Mouse (Mus musculus): ENCODE results near the gene Cux2. TPM values are rescaled to one million over a fixed set of nuclear protein-coding genes. Genes with fewer than 3 reads are reported as not detected.

Gene Cux2
- polyA plus RNA-seq, 1 experiment from 2014 or later, result not detected

DNA sequence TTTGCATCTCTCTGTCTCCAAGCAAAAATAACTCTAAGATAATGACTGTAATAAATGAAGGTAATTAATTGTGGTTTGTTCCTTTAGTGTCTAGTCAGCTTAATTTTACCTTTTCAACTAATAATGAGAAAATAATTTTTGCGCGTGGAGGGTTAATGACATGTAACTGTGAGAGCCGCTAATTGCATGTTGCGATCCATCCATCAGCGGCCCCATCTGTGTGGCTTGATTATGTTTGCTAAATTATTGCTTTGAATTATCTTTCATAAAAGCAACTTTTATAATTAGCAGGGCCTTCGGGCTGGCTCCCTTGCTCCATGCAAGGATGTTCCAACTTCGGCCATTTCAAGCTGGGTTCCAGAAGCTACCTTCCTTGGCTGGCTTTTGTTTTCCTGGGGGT, 130.7 kb downstream of the Cux2 start:
- H3K36me3 ChIP-seq (ENCODE audit: inconsistent target), result no peaks in the 10 kb centered on the region
- no peaks in the 10 kb centered on the region for H3K79me2 ChIP-seq (ENCODE audit: inconsistent target)
- H3K4me3 ChIP-seq (ENCODE audit: inconsistent target), result no peak overlapping the region
- no peak overlapping the region for H3K27ac ChIP-seq
- 94% methylated on average over 6 of the region's 7 CpGs for WGBS (ENCODE audit: missing documents)

DNA sequence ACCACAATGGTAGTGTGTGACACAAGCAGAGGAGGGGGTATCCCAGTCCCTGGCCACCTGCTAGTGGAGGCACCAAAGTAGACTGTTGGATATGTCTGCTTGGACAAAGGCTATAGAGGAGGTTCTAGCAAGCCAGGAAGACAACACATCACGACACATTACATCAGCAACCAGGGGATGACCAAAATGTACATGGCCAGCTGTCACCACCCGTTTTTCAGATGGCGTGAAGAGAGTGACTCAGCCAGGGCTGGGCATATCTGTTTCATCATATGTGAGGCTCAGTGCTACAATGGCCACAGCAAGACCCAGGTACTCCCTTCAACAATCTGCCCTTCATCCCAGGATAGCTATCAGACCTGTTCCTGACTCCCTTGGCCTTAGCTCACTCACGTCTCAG, 133.1 kb downstream of the Cux2 start:
- H3K4me3 ChIP-seq (ENCODE audit: inconsistent target), result no peak overlapping the region
- WGBS (ENCODE audit: missing documents), result 70% methylated on average over 4 of the region's 4 CpGs

DNA sequence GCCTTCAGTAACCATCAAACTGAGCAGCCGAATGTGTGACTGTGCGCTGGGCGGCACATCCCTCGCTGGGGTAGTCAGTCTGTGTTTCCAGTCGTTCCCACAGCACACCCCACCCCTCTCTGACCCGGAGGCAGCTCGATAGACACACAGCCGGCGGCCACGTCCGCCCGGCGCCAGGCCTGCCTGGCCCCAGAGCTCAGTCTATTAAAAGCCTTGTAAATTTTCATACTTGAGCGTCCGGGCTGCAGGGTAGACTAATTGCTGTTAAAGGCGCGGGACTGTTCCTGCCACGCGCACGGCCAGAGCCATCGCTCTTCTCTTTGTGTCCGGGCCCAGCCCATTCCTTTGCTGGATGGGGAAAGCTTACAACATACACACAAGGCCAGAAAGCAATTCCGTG, 135.9 kb downstream of the Cux2 start:
- no peak overlapping the region for H3K27ac ChIP-seq
- 84% methylated on average over 23 of the region's 23 CpGs for WGBS (ENCODE audit: missing documents)
- H3K4me3 ChIP-seq (ENCODE audit: inconsistent target), result no peak overlapping the region
- H3K36me3 ChIP-seq (ENCODE audit: inconsistent target), result no peaks in the 10 kb centered on the region
- no peaks in the 10 kb centered on the region for H3K79me2 ChIP-seq (ENCODE audit: inconsistent target)

More for the DNA sequence above, 133.1 kb downstream of the Cux2 start:
- Histone ChIP-seq H3K27ac (no peak overlapping the region), H3K79me2 (ENCODE audit: inconsistent target) (no peaks in the 10 kb centered on the region), H3K36me3 (ENCODE audit: inconsistent target) (no peaks in the 10 kb centered on the region)

DNA sequence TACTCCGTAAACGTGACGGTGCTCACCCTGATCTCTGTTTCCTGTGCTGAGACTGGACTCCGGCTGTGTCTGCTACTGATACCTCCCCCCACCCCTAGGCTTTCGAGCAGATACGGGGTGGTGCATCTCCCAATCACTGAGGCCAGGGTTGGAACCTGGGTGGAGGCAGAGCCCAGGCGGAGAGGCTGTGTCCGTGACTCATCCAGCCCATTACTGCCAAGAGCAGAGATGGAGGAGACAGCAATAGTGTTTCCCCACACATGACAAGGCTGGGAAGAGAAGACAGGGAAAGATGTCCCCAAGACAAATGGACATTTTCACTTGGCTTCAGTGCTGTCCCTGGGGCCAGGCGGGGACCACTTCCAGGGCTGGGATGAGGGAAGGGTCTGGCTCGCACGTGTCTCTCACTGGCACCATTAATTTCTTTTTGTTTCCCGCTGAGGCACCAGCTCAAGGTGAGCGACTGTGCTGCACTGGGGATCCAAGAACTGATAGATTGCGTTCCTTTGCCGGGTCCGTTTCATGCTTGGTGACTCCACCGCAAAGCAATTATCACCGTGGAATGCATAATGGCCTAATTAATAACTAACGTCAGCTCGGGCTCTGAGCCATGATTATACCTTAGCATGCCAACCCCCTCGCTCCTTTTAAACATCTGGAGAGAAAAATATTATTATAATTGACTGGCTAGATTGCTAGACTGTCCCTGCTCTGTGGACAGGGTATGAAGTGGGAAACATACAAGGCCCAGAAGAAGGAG, 140.5 kb downstream of the Cux2 start:
- H3K36me3 ChIP-seq (ENCODE audit: inconsistent target), result no peaks in the 10 kb centered on the region
- H3K27ac ChIP-seq, result no peak overlapping the region
- no peaks in the 10 kb centered on the region for H3K79me2 ChIP-seq (ENCODE audit: inconsistent target)
- no peak overlapping the region for H3K4me3 ChIP-seq (ENCODE audit: inconsistent target)
- WGBS (ENCODE audit: missing documents), result 89% methylated on average over 21 of the region's 21 CpGs

DNA sequence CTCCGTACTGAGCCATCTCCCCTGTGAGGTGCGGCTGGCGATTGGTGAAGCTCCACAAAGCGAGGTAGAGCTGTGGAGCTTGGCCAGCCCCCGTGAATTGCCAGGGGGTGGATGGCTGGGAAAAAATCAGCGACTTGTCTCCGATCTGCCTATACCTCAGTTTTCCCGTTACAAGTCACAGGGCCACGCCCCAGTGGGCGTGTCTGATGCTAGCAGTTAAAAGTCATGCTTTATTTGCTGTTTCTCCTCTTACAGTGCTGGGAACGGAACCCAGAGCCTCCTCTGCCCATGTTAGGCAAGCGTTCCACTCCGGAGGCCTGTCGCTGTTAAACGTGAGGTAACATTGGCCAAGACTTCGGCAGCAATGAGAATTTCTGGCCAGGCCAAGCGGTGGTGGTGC, 144.2 kb downstream of the Cux2 start:
- Histone ChIP-seq H3K36me3 (ENCODE audit: inconsistent target) (no peaks in the 10 kb centered on the region), H3K4me3 (ENCODE audit: inconsistent target) (no peak overlapping the region), H3K79me2 (ENCODE audit: inconsistent target) (no peaks in the 10 kb centered on the region), H3K27ac (no peak overlapping the region)
- WGBS (ENCODE audit: missing documents), result 89% methylated on average over 17 of the region's 17 CpGs

DNA sequence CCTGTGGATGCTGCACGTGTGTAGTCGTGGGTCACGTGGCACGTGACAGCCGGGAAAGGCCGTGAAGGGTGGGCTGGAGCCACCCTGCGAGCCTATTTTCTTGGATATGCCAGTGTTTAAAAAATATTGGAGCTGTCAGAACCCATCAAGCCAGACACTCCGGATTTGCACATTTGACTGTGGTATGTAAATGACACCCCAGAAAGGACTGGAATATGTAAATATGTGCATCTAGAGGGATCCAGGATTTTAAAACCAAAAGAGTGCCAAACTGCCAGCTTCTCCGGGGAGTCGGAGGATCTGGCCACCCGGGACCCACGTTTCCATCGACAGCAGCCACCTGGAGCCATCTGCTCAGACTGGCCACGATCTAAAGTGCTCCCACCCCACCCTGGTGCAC, 145.1 kb downstream of the Cux2 start:
- WGBS (ENCODE audit: missing documents), result 93% methylated on average over 14 of the region's 14 CpGs

DNA sequence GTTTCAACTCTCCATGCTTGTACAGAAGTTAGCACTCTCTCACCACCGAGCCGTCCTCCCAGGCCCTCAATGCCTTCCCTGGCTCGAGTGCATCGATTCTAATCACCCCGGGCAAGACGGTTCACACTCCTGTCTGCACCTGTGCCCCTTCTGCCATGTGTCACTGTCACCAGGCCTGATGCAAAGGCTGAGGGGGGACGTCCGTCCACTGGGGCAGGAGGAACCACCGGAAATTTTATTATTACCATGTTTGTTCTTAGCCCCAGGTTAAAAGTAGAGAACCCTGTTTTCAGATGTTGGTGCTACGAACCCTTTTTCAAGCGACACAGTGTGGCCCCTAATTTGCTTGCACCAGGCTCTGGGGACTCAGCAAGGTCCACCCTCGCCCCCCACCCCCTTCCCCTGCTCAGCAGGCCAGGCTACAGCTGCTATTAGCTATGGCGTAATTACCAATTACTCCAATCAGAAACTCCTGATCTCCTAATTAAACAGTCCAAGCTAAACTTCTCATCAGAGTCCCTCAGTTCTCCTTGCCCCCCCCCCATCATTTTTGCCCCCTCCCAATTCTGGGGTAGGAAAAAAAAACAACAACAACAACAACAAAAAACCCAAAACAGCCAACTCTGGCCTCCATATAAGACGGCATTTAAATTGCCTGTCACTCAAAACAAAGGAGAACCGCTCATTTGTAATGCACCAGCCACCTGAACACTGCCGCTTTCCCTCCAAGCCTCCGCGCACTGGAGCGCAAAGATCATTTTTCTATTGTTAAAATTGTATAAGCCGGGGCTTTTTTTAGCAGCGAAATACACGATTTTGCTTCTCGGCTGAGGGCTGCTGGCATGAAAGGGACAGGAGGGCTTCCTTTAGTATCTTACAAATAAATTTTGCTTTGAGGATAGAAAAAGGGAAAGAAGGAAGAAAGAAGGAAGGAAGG, 146.8 kb downstream of the Cux2 start:
- H3K27ac ChIP-seq, result no peak overlapping the region
- no peak overlapping the region for H3K4me3 ChIP-seq (ENCODE audit: inconsistent target)
- no peaks in the 10 kb centered on the region for H3K36me3 ChIP-seq (ENCODE audit: inconsistent target)
- H3K79me2 ChIP-seq (ENCODE audit: inconsistent target), result no peaks in the 10 kb centered on the region
- WGBS (ENCODE audit: missing documents), result 77% methylated on average over 23 of the region's 23 CpGs

More for the DNA sequence above, 145.1 kb downstream of the Cux2 start:
- Histone ChIP-seq H3K79me2 (ENCODE audit: inconsistent target) (no peaks in the 10 kb centered on the region), H3K27ac (no peak overlapping the region), H3K36me3 (ENCODE audit: inconsistent target) (no peaks in the 10 kb centered on the region), H3K4me3 (ENCODE audit: inconsistent target) (no peak overlapping the region)

DNA sequence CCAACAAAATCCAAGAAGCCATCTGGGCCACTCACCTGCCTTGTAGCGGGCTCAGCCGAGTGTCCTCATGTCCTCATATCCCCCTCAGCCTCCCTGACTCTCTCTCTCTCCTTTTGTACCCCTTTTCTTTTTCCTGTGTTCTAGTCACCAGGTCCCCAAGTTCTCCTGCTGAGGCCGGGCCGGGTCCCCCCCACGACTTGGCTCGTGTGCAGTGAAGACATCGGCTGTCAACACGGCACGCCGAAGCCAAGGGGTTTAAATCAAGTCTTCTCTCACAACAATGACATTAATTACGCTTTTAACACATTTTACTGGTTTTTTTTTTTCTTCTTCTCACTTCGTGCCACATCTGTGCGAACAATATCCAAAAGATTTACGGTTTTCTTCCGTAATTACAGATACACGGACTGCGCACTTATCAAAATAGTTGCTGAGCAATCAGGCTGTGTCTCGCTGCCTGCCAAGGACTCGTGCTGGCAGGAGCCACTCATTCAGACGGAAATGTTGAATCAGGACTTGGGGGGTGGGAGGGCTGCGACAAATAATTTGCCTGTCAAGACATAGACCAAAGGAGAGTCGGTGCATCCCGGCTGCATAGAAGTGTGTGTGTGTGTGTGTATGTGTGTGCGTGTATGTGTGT, 154.7 kb downstream of the Cux2 start:
- Histone ChIP-seq H3K36me3 (ENCODE audit: inconsistent target) (no peaks in the 10 kb centered on the region), H3K4me3 (ENCODE audit: inconsistent target) (no peak overlapping the region), H3K79me2 (ENCODE audit: inconsistent target) (no peaks in the 10 kb centered on the region), H3K27ac (no peak overlapping the region)
- WGBS (ENCODE audit: missing documents), result 72% methylated on average over 22 of the region's 24 CpGs

DNA sequence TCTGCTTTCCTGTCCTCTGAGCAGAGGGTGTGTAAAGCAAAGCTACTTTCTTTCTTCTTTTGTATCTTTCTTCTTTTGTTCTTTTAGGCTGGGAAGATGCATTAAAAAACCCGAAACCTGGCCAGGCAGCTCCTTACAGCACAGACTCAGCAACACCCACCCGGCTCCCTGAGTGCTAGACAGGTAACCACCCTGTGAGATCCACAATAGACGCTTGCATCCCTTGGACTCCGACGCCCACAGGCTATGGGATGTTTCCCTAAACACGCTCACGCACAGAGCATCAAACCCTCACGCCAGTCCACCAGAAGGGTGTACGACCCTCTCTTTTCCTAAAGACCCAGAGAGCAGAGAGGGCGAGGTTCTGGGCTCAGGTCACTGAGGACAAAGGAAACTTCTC, 155.3 kb downstream of the Cux2 start:
- H3K27ac ChIP-seq, result no peak overlapping the region
- H3K36me3 ChIP-seq (ENCODE audit: inconsistent target), result no peaks in the 10 kb centered on the region
- no peaks in the 10 kb centered on the region for H3K79me2 ChIP-seq (ENCODE audit: inconsistent target)
- no peak overlapping the region for H3K4me3 ChIP-seq (ENCODE audit: inconsistent target)
- 84% methylated on average over 10 of the region's 10 CpGs for WGBS (ENCODE audit: missing documents)

DNA sequence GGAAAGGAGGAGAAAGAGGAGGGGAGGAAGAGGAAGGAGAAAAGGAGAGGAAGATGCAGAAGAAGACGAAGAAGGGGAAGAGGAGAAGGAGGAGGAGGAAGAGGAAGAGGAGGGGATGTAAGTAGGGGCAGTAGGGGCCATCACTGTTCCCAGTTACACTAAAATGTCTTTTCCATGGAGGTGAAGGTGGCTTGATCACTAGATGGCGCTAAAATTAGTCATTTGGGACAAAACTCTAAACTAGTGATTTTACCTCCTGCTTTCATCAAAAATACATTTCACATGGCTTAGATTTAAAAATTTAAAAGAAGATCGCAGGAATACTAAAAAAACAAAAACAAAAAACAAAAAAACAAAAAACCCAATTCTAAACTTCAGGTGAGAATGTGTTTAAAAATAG, 156.3 kb downstream of the Cux2 start:
- no peaks in the 10 kb centered on the region for H3K79me2 ChIP-seq (ENCODE audit: inconsistent target)
- H3K27ac ChIP-seq, result no peak overlapping the region
- WGBS (ENCODE audit: missing documents), result 17% methylated on average over 3 of the region's 3 CpGs
- no peaks in the 10 kb centered on the region for H3K36me3 ChIP-seq (ENCODE audit: inconsistent target)
- H3K4me3 ChIP-seq (ENCODE audit: inconsistent target), result no peak overlapping the region

DNA sequence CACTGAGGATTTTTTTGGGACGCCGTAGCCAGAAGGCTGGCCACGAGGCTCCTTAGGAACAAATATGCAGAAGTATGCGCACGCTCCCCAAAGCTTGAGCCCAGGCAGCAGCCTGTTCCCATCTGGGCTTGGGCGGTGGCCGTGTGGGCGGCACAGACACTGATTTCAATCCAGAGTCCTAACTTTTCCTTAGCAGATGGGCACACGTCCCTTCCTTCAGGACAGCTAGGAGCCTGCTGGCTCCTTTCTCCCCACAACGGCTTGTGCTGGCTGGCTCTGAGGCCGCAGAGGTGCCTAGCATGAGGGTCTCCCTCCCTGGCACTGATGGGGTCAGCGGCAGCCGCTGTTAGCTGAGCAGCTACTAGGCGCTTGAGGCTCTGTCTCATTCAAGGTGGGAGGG, 157.6 kb downstream of the Cux2 start:
- H3K27ac ChIP-seq, result no peak overlapping the region
- WGBS (ENCODE audit: missing documents), result 89% methylated on average over 14 of the region's 14 CpGs
- H3K79me2 ChIP-seq (ENCODE audit: inconsistent target), result no peaks in the 10 kb centered on the region
- H3K36me3 ChIP-seq (ENCODE audit: inconsistent target), result no peaks in the 10 kb centered on the region
- H3K4me3 ChIP-seq (ENCODE audit: inconsistent target), result no peak overlapping the region

DNA sequence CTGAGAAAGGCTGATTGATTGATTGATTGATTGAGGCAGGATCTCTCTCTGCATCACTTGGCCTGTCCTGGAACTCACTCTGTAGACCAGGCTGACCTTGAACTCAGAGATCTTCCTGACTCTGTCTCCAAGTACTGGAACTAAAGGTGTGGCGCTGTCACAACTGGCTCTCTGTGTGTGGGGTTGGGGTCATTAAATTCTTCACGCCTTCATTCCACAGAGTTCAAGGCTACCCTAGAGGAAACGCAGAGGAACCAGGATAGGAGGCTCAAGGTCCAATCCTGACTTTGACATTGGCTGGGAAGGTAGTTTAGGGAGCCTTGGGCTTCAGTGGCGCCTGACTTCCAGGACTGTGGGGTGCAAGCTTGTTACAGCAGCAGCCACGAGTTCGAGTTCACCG, 159.0 kb downstream of the Cux2 start:
- Histone ChIP-seq H3K4me3 (ENCODE audit: inconsistent target) (no peak overlapping the region), H3K79me2 (ENCODE audit: inconsistent target) (no peaks in the 10 kb centered on the region), H3K27ac (no peak overlapping the region), H3K36me3 (ENCODE audit: inconsistent target) (no peaks in the 10 kb centered on the region)
- WGBS (ENCODE audit: missing documents), result 92% methylated on average over 7 of the region's 7 CpGs

DNA sequence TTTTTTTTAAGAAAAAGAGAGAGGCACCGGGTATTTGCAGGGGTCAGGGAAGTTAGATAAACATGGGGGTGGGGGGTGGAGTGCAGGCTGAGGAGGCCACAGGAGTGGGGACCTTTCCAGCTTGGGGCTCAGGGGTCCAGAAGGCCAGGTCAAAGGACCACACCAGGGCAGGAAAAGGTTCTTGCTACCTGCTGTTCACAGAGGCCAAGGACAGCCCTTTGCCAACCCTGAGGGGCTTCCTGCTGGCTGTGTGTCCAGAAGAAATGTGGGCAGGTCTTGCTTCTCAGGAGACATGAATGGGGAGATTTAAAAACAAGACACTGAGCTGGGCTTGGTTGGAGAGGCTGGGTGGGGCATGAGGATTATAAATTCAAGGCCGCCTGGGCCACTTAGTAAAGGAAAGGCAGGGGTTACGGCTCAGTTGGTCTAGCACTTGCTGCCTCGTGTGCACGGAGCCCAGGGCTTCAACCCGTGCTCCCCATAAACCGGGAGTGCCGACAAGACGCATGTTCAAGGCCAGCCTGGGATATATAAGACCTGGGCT, 160.0 kb downstream of the Cux2 start:
- Histone ChIP-seq H3K4me3 (ENCODE audit: inconsistent target) (no peak overlapping the region), H3K27ac (no peak overlapping the region), H3K36me3 (ENCODE audit: inconsistent target) (no peaks in the 10 kb centered on the region), H3K79me2 (ENCODE audit: inconsistent target) (no peaks in the 10 kb centered on the region)
- WGBS (ENCODE audit: missing documents), result 92% methylated on average over 9 of the region's 9 CpGs

DNA sequence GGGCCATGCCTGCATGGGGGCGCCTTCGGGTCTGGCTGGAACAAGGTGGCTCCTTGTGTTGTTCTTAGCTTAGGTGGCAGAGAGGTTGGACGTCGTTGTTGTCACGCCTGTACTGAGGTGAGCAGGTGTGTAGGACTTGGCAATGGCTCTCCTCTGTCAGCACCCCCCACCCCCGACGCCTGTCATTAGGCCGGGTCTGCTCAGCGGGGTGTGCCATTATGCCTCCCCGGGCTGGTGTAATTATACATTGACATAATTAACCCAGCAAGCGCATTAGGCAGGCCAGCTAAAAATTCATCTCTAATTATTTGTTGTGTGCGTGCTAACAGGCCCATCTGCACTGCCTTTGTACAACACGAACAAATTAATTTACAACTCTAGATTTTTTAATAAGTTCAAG, 160.5 kb downstream of the Cux2 start:
- Histone ChIP-seq H3K4me3 (ENCODE audit: inconsistent target) (no peak overlapping the region), H3K36me3 (ENCODE audit: inconsistent target) (no peaks in the 10 kb centered on the region), H3K79me2 (ENCODE audit: inconsistent target) (no peaks in the 10 kb centered on the region), H3K27ac (no peak overlapping the region)
- WGBS (ENCODE audit: missing documents), result 87% methylated on average over 13 of the region's 13 CpGs

All from macrophage (primary cell).